Mouse (Mus musculus): Measurements from ENCODE around the gene Rhcg.

- TF ChIP-seq CTCF (IDR thresholded peaks at IDR 0.05; ENCODE audit: low read depth, low read length): no peak
- TF ChIP-seq TAL1 (conservative IDR thresholded peaks at IDR 0.05; ENCODE audit: low read depth, low read length): no peak
- no peak for TF ChIP-seq GATA1 (IDR thresholded peaks at IDR 0.05; ENCODE audit: borderline replicate concordance, low read length)
- no peak for TF ChIP-seq GATA2 (IDR thresholded peaks at IDR 0.05; ENCODE audit: borderline replicate concordance, low read depth, low read length)
- no peak for TF ChIP-seq POLR2AphosphoS5 (IDR thresholded peaks at IDR 0.05; ENCODE audit: insufficient replicate concordance, low read depth, low read length)
Measured at GRCm38 (mm10) chr7:79660291-79661150, 43.1 kb upstream of the Rhcg start.

Data from G1E (cell line).